Mouse (Mus musculus) forebrain, embryonic 14.5 days (tissue): ENCODE measurements at regions not wholly inside any gene's neighbourhood (a gene's known extent, or its start where the extent isn't known, plus 50 kb on each side); places are given as distances from the start of the nearest gene placed in this dataset.

Source experiments
- ATAC-seq: fragments of 200-750 bp; cut with Nextera tagmentation; 2 replicates; pipeline ENCODE4 v1.8.0; 2017; ENCODE audit warnings: mild to moderate bottlenecking, moderate library complexity
- DNase-seq: peaks from one replicate; pipeline ENCODE4 v3.0.0-alpha.2; 2015; ENCODE audit warnings: low spot score
- H3K27ac ChIP-seq: fragments of 300-500 bp; sonication (generic); 2 replicates; pipeline ENCODE4 v1.5.1; 2014; ENCODE audit warnings: low read depth, mild to moderate bottlenecking, control low read depth, low read length, moderate library complexity
- H3K27me3 ChIP-seq: fragments of 300-500 bp; sonication (generic); replicated peaks from 2 replicates; pipeline ENCODE4 v1.6.1; 2014; ENCODE audit warnings: low read length, control low read depth, mixed read lengths; ENCODE audit not compliant: control insufficient read depth, insufficient read depth
- H3K36me3 ChIP-seq: fragments of 300-500 bp; sonication (generic); 2 replicates; pipeline ENCODE4 v1.6.1; 2014; ENCODE audit warnings: low read length, control low read depth; ENCODE audit not compliant: control insufficient read depth, insufficient read depth
- H3K4me1 ChIP-seq: fragments of 300-500 bp; sonication (generic); 2 replicates; pipeline ENCODE4 v1.6.1; 2014; ENCODE audit warnings: antibody characterized with exemption, low read length, control low read depth; ENCODE audit not compliant: control insufficient read depth, insufficient read depth
- H3K4me2 ChIP-seq: fragments of 300-500 bp; sonication (generic); 2 replicates; pipeline ENCODE4 v1.6.1; 2014; ENCODE audit warnings: mild to moderate bottlenecking, control low read depth, low read length
- H3K4me3 ChIP-seq: fragments of 300-500 bp; sonication (generic); 2 replicates; pipeline ENCODE4 v1.5.1; 2014; ENCODE audit warnings: low read depth, low read length, control low read depth
- H3K9ac ChIP-seq: fragments of 300-500 bp; sonication (generic); 2 replicates; pipeline ENCODE4 v1.6.1; 2014; ENCODE audit warnings: mild to moderate bottlenecking, low read length, control low read depth, moderate library complexity
- H3K9me3 ChIP-seq: fragments of 300-500 bp; sonication (generic); replicated peaks from 2 replicates; pipeline ENCODE4 v1.6.1; 2016; ENCODE audit warnings: low read length, control low read depth, mixed read lengths; ENCODE audit not compliant: control insufficient read depth
- WGBS: fragments of 180-500 bp; shearing (Covaris S2); extraction: QIAGEN DNeasy Blood & Tissue Kit; methylation state at CpG from one replicate; pipeline ENCODE4 v1.1.7; 2014; 5-methylcytosine and 5-hydroxymethylcytosine counted together

- Histone ChIP-seq H3K9ac (no peak overlapping the region), H3K4me1 (no peaks in the 10 kb centered on the region), H3K27ac (no peak overlapping the region), H3K36me3 (no peaks in the 10 kb centered on the region), H3K27me3 (no peaks in the 10 kb centered on the region), H3K4me2 (no peak overlapping the region), H3K4me3 (no peak overlapping the region), H3K9me3 (no peaks in the 10 kb centered on the region)
- DNase-seq, result no peak
- ATAC-seq, result no peak
- WGBS, result 87% methylated on average over 3 of the region's 3 CpGs
Measured at GRCm38 (mm10) chr15:51110186-51110585, 2774.5 kb upstream of the Gm7489 start.

GRCm38 (mm10) chr15:51125896-51126295 lies 2758.8 kb upstream of the Gm7489 start:
- no peak for ATAC-seq
- H3K27me3 ChIP-seq, result no peaks in the 10 kb centered on the region
- H3K9ac ChIP-seq, result no peak overlapping the region
- H3K4me2 ChIP-seq, result no peak overlapping the region
- no peak overlapping the region for H3K27ac ChIP-seq
- H3K4me1 ChIP-seq, result no peaks in the 10 kb centered on the region
- no peaks in the 10 kb centered on the region for H3K9me3 ChIP-seq
- no peak for DNase-seq
- no peak overlapping the region for H3K4me3 ChIP-seq
- 36% methylated on average over 2 of the region's 2 CpGs for WGBS
- H3K36me3 ChIP-seq, result no peaks in the 10 kb centered on the region

GRCm38 (mm10) chr15:51131017-51131416 lies 2753.7 kb upstream of the Gm7489 start:
- Histone ChIP-seq H3K4me2 (no peak overlapping the region), H3K36me3 (no peaks in the 10 kb centered on the region), H3K4me3 (no peak overlapping the region), H3K27ac (no peak overlapping the region), H3K9ac (no peak overlapping the region), H3K9me3 (no peaks in the 10 kb centered on the region), H3K27me3 (no peaks in the 10 kb centered on the region), H3K4me1 (0 out of 2 replicates have a peak, but pooled peaks cover 1% of the 10 kb centered on the region)
- no peak for ATAC-seq
- DNase-seq, result no peak
- WGBS, result 86% methylated on average over 4 of the region's 4 CpGs

DNA sequence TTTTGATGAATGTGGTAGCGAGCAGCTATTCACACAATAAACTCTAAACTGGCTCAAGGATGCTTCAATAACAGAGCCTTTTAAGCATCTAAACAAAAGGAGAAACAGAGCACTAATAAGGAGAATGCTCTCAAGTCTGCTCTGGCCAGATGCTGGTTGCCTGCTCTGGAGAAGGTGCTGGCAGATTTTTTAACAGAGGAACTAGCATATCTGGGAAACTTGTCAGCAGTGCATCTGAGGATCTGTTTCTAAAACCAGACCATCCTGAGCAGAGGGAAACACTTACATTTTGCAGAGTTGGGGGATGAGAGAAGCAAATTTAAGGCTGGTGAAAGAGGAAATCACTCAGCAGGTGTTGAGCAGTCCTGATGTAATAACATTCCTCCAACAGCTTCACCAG lies 2748.6 kb upstream of the Gm7489 start:
- Histone ChIP-seq H3K36me3 (no peaks in the 10 kb centered on the region), H3K4me2 (no peak overlapping the region), H3K27me3 (no peaks in the 10 kb centered on the region), H3K9ac (no peak overlapping the region), H3K4me1 (0 out of 2 replicates have a peak, but pooled peaks cover 4% of the 10 kb centered on the region), H3K27ac (no peak overlapping the region), H3K4me3 (no peak overlapping the region), H3K9me3 (no peaks in the 10 kb centered on the region)
- ATAC-seq (no peak), DNase-seq (peak; percentile 19)
- WGBS, result 10% methylated on average over 1 of the region's 1 CpGs

GRCm38 (mm10) chr15:51139507-51139906 lies 2745.2 kb upstream of the Gm7489 start:
- H3K9ac ChIP-seq, result no peak overlapping the region
- no peak; the same call in 1 of the 2 replicates for ATAC-seq
- no peak overlapping the region for H3K4me3 ChIP-seq
- H3K9me3 ChIP-seq, result no peaks in the 10 kb centered on the region
- WGBS, result 74% methylated on average over 4 of the region's 4 CpGs
- H3K4me2 ChIP-seq, result no peak overlapping the region
- peak; percentile 51 for DNase-seq
- H3K27me3 ChIP-seq, result no peaks in the 10 kb centered on the region
- 0 out of 2 replicates have a peak, but pooled peaks cover 4% of the 10 kb centered on the region for H3K4me1 ChIP-seq
- H3K36me3 ChIP-seq, result no peaks in the 10 kb centered on the region
- H3K27ac ChIP-seq, result no peak overlapping the region

DNA sequence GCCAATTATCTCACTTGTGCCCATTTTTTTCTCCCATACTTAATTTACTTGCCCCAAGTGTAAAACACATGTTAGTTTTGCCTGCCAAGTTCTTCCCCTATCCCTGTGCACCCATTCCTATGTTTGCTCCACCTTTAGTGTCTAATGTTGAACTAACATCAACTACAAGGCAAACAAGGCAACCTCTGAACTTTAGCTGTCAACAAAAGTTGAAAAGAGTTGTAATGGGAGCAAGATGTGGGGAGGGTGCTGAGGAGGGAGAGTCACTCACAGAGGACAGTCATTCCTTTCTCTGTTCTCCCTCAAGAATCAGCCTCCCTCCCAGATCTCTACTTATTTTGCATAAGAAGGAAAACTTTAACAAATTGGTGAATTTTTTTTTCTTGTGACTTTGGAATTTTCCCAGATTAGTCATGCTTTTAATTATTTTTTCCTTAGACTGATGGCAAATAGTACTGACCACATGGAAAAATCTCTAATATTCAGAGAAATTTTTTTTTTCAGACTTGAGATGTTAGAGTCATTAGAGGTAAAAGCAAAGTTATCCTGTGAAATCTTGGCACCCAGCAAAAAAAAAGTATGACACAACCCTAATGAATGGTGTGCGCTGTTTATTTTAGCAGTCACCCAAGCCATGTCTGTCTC lies 2710.6 kb upstream of the Gm7489 start:
- Histone ChIP-seq H3K27ac (no peak overlapping the region), H3K4me3 (no peak overlapping the region), H3K36me3 (no peaks in the 10 kb centered on the region), H3K4me1 (no peaks in the 10 kb centered on the region), H3K9me3 (no peaks in the 10 kb centered on the region), H3K4me2 (no peak overlapping the region), H3K27me3 (no peaks in the 10 kb centered on the region), H3K9ac (no peak overlapping the region)
- ATAC-seq, result no peak
- no peak for DNase-seq
- 95% methylated on average over 1 of the region's 1 CpGs for WGBS

- Histone ChIP-seq H3K27ac (no peak overlapping the region), H3K4me2 (no peak overlapping the region), H3K9me3 (no peaks in the 10 kb centered on the region), H3K4me3 (no peak overlapping the region), H3K27me3 (no peaks in the 10 kb centered on the region), H3K4me1 (no peaks in the 10 kb centered on the region), H3K36me3 (no peaks in the 10 kb centered on the region), H3K9ac (no peak overlapping the region)
- ATAC-seq (0 out of 2 replicates have a peak, but pooled peaks have one; percentile 23), DNase-seq (peak; percentile 12)
- WGBS, result 63% methylated on average over 2 of the region's 2 CpGs
Measured at GRCm38 (mm10) chr15:51176466-51176865, 2708.2 kb upstream of the Gm7489 start.

DNA sequence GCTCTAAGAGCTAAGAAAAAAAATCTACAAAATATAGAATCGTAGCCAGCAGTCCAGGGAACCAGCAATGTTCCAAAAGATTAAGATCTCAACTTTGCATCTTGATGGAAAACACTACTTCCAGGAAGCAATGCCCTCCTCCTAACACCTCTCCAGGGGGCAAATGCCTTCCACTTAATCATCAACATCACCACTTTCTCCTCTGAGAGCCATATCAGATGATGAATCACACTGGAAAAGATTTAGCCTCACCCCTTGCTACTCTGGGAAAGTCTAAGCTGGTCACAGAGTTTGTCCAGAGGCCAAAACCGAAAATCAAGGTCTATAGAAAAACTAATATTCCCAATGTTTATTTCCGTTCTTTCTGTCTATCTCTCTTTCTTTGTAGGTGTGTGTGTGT lies 2695.6 kb upstream of the Gm7489 start:
- ATAC-seq (no peak), DNase-seq (no peak)
- Histone ChIP-seq H3K9ac (no peak overlapping the region), H3K27me3 (no peaks in the 10 kb centered on the region), H3K4me2 (no peak overlapping the region), H3K4me1 (no peaks in the 10 kb centered on the region), H3K4me3 (no peak overlapping the region), H3K36me3 (no peaks in the 10 kb centered on the region), H3K9me3 (no peaks in the 10 kb centered on the region), H3K27ac (no peak overlapping the region)
- 94% methylated on average over 3 of the region's 3 CpGs for WGBS

GRCm38 (mm10) chr15:51197466-51198158 lies 2687.1 kb upstream of the Gm7489 start:
- H3K4me1 ChIP-seq, result no peaks in the 10 kb centered on the region
- no peaks in the 10 kb centered on the region for H3K9me3 ChIP-seq
- no peak overlapping the region for H3K4me3 ChIP-seq
- no peak for DNase-seq
- H3K27me3 ChIP-seq, result no peaks in the 10 kb centered on the region
- H3K36me3 ChIP-seq, result no peaks in the 10 kb centered on the region
- WGBS, result 43% methylated on average over 4 of the region's 4 CpGs
- ATAC-seq, result no peak
- H3K27ac ChIP-seq, result no peak overlapping the region
- H3K9ac ChIP-seq, result no peak overlapping the region
- H3K4me2 ChIP-seq, result no peak overlapping the region
